Mouse (Mus musculus) brain, embryonic 14.5 days (tissue): ENCODE measurements around the gene Adgrg2.

Experiments
- CTCF ChIP-seq: fragments of 200-500 bp; IDR thresholded peaks from 2 replicates; pipeline ENCODE4 v1.5.1; 2012; ENCODE audit warnings: inconsistent platforms, mild to moderate bottlenecking, moderate library complexity, borderline replicate concordance; ENCODE audit not compliant: insufficient read depth, insufficient read length; ENCODE audit errors: extremely low read depth
- POLR2A ChIP-seq: fragments of 200-500 bp; IDR thresholded peaks from 2 replicates; pipeline ENCODE4 v1.6.1; 2012; ENCODE audit warnings: mild to moderate bottlenecking, inconsistent platforms, borderline replicate concordance; ENCODE audit not compliant: poor library complexity, insufficient read depth, insufficient read length, severe bottlenecking; ENCODE audit errors: extremely low read depth

DNA sequence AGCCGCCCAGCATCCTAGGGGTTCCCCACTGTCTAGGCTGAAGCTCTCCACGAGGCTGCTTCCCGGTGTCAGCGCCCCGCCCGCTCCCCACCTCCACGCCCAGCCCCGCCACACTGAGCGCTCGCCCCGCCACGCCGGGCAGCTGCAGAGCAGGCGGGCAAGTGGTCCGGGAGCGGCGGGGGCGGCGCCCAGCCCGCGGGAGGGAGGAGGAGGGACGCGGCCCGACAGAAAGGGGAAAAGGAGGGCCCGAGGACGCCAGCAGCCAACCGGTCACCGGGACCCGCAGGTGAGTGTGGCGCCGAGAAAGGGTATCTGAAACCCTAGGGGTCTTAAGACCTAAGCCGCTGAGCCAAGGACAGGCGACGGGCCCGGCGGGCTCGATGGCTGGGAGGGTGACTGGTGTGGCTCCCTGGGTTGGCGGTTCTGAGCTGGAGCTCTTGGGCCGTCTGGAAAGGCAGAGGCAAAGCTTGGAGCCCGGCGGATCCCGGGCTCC, at the start of gene Adgrg2:
- TF ChIP-seq POLR2A (no peak), CTCF (no peak)
